Mouse (Mus musculus): ENCODE results near the gene S100a2.
A peak's percentile ranks its signal among the peaks of the same experiment; 100 is the strongest.

S100a2 gene

DNA sequence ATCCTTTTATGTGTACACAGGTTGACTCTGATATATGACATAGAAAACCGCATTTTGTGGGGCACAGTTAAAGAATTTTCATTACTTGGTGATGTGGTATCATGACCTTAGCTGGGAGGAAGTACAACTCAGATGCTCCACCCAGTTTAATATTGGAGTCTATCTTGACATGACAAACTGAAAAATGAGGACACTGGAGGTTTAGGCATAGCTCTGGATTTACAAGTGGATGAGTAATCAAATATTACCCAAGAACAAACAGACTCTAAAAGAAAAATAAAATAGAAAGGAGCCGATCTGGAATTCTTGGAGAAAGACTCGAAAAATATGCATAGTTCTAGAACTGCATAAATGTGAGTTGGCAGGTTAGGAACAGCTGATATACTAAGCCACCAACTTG, 14.7 kb upstream of the S100a2 start:
- TF ChIP-seq POU5F1 (IDR thresholded peaks at IDR 0.05; ENCODE audit: borderline replicate concordance, low read length) (no peak), NANOG (IDR thresholded peaks at IDR 0.05; ENCODE audit: borderline replicate concordance, low read length) (no peak), CTCF (conservative IDR thresholded peaks at IDR 0.05; ENCODE audit: low read length) (no peak)
- Histone ChIP-seq H3K36me3 (ENCODE audit: insufficient read depth, low read length) (no peaks in the 10 kb centered on the region), H3K27me3 (ENCODE audit: insufficient read depth, low read length) (0 out of 2 replicates have a peak, but pooled peaks cover 1% of the 10 kb centered on the region), H3K9me3 (ENCODE audit: low read length) (no peaks in the 10 kb centered on the region), H3K4me3 (replicated peaks; ENCODE audit: low read length) (no peak overlapping the region), H3K4me1 (replicated peaks; ENCODE audit: low read depth, low read length) (no peaks in the 10 kb centered on the region)

DNA sequence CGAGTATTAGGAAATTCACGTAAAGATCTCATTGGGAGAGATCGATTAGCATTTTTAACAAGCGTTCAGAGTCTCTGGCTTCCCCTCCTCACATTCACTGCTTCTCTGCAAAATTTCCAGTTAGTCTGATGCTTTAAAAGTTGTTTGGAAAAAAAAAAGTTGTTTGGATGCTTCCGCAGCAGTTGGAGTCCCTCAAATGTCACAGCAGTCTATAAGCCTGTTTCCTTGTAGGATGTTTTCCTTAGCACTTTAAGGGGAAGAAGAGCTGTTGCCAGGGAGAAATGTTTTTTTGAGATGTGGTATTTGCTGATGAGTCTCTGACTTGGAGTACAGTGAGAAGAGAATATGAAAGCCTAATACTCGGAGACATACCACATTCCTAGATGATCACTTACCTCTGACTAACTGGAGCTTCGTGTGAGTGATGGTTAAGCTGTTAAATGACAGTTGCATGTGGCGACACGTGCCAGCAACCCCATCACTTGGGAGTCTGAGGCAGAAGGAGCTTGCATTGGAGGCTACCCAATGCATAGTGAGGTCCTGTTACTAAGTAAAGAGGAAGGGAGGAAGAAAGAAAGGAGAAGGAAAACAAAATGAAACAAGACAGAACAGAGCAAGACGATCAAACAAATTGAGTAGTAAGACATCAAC, 13.6 kb upstream of the S100a2 start:
- no peak for TF ChIP-seq CTCF (conservative IDR thresholded peaks at IDR 0.05; ENCODE audit: low read length)
- no peak for TF ChIP-seq POU5F1 (IDR thresholded peaks at IDR 0.05; ENCODE audit: borderline replicate concordance, low read length)
- no peak for TF ChIP-seq NANOG (IDR thresholded peaks at IDR 0.05; ENCODE audit: borderline replicate concordance, low read length)
- Histone ChIP-seq H3K36me3 (ENCODE audit: insufficient read depth, low read length) (no peaks in the 10 kb centered on the region), H3K27me3 (ENCODE audit: insufficient read depth, low read length) (0 out of 2 replicates have a peak, but pooled peaks cover 1% of the 10 kb centered on the region), H3K4me3 (replicated peaks; ENCODE audit: low read length) (no peak overlapping the region), H3K4me1 (replicated peaks; ENCODE audit: low read depth, low read length) (no peaks in the 10 kb centered on the region), H3K9me3 (ENCODE audit: low read length) (no peaks in the 10 kb centered on the region)

DNA sequence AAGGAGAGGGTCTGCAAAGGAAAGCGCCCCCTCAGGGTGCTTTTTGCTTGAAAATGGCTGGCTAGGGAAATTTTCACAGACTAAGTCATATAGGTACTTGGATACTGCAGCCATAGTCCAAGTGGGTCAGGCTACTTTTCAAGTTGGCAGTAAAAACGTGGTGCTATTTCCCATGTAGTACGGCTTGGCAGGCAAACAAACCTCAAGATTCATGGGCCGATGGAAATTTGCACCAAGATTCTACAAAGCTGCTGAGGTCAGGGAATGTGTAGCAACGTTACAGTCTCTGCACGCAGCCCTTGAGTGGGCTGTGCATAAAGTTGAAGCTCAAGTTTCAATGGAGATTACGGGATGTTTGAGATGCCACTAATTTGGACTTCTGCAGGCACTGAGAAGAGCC, 10.6 kb upstream of the S100a2 start:
- Histone ChIP-seq H3K9me3 (ENCODE audit: low read length) (no peaks in the 10 kb centered on the region), H3K36me3 (ENCODE audit: insufficient read depth, low read length) (no peaks in the 10 kb centered on the region), H3K4me1 (replicated peaks; ENCODE audit: low read depth, low read length) (peaks cover 10% of the 10 kb centered on the region; the same call in 1 of the 2 replicates), H3K4me3 (replicated peaks; ENCODE audit: low read length) (no peak overlapping the region), H3K27me3 (ENCODE audit: insufficient read depth, low read length) (peaks cover 6% of the 10 kb centered on the region; the same call in 1 of the 2 replicates)
- TF ChIP-seq NANOG (IDR thresholded peaks at IDR 0.05; ENCODE audit: borderline replicate concordance, low read length) (no peak), POU5F1 (IDR thresholded peaks at IDR 0.05; ENCODE audit: borderline replicate concordance, low read length) (no peak), CTCF (conservative IDR thresholded peaks at IDR 0.05; ENCODE audit: low read length) (no peak)

DNA sequence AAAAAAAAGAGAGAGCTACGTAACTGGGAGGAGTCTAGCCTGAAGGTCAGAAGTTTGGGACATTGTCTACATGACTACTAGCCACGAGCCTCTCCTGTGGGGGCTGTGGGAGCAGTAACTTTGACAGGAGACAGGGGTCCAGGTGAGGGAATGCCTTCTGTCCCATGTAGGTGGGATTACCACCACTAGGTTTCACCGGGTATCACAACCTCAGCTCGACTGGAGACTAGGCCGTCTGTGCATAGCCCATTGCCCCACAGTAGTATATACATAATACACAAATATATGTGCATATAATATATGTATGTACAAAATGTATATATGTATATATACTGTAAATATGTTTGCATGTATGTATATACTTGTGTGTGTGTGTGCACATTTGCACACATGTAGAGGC, 8.9 kb upstream of the S100a2 start:
- H3K4me3 ChIP-seq (replicated peaks; ENCODE audit: low read length): no peak overlapping the region
- H3K36me3 ChIP-seq (ENCODE audit: insufficient read depth, low read length): no peaks in the 10 kb centered on the region
- no peaks in the 10 kb centered on the region for H3K9me3 ChIP-seq (ENCODE audit: low read length)
- H3K27me3 ChIP-seq (ENCODE audit: insufficient read depth, low read length): peaks cover 10% of the 10 kb centered on the region; the same call in 1 of the 2 replicates
- peaks cover 20% of the 10 kb centered on the region for H3K4me1 ChIP-seq (replicated peaks; ENCODE audit: low read depth, low read length)
- TF ChIP-seq POU5F1 (IDR thresholded peaks at IDR 0.05; ENCODE audit: borderline replicate concordance, low read length): no peak
- TF ChIP-seq NANOG (IDR thresholded peaks at IDR 0.05; ENCODE audit: borderline replicate concordance, low read length): no peak
- no peak for TF ChIP-seq CTCF (conservative IDR thresholded peaks at IDR 0.05; ENCODE audit: low read length)

DNA sequence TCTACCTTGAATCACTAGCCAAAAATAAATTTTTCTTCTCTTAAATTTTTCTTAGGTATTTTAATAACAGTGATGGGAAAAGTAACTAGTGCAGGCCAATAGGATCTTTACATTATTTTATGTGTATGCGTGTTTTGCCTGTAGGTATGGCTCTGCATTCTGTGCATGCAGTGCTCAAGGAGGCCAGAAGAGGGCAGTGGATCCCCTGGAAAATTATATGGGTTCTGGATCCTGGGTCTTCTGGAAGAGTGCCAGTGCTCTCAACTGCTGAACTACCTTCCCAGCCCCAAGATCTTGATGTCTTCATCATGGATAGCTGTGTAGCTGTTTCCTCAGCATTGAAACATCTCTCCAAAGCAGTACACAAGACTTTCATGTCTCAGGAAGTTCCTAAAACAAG, 7.9 kb upstream of the S100a2 start:
- TF ChIP-seq POU5F1 (IDR thresholded peaks at IDR 0.05; ENCODE audit: borderline replicate concordance, low read length) (no peak), CTCF (conservative IDR thresholded peaks at IDR 0.05; ENCODE audit: low read length) (peak; percentile 85)
- Histone ChIP-seq H3K27me3 (ENCODE audit: insufficient read depth, low read length) (peaks cover 12% of the 10 kb centered on the region; the same call in 1 of the 2 replicates), H3K4me1 (replicated peaks; ENCODE audit: low read depth, low read length) (peaks cover 30% of the 10 kb centered on the region), H3K36me3 (ENCODE audit: insufficient read depth, low read length) (no peaks in the 10 kb centered on the region), H3K9me3 (ENCODE audit: low read length) (no peaks in the 10 kb centered on the region), H3K4me3 (replicated peaks; ENCODE audit: low read length) (no peak overlapping the region)

DNA sequence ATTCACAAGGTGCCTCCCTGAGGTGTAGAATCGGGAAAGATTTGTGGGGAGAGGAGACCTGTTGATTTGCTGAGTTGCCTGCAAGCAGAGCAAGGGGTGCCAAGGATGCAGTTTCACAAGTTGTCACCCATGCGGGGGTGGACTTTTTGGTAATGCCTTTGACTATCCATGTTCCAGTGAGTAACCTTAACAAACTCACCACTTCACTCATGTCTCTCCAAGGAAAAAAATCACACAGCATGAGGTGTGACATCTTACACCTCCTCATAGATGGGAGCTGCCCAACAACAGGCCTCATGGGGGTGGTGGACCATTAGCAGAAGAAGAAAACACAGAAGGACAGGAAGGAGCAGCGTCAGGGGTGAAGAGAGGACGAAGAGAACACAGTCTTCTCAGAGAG, 7.5 kb upstream of the S100a2 start:
- no peak for TF ChIP-seq CTCF (conservative IDR thresholded peaks at IDR 0.05; ENCODE audit: low read length)
- TF ChIP-seq POU5F1 (IDR thresholded peaks at IDR 0.05; ENCODE audit: borderline replicate concordance, low read length): no peak
- TF ChIP-seq NANOG (IDR thresholded peaks at IDR 0.05; ENCODE audit: borderline replicate concordance, low read length): no peak
- Histone ChIP-seq H3K9me3 (ENCODE audit: low read length) (no peaks in the 10 kb centered on the region), H3K27me3 (ENCODE audit: insufficient read depth, low read length) (peaks cover 12% of the 10 kb centered on the region; the same call in 1 of the 2 replicates), H3K4me1 (replicated peaks; ENCODE audit: low read depth, low read length) (peaks cover 34% of the 10 kb centered on the region), H3K4me3 (replicated peaks; ENCODE audit: low read length) (no peak overlapping the region), H3K36me3 (ENCODE audit: insufficient read depth, low read length) (no peaks in the 10 kb centered on the region)

DNA sequence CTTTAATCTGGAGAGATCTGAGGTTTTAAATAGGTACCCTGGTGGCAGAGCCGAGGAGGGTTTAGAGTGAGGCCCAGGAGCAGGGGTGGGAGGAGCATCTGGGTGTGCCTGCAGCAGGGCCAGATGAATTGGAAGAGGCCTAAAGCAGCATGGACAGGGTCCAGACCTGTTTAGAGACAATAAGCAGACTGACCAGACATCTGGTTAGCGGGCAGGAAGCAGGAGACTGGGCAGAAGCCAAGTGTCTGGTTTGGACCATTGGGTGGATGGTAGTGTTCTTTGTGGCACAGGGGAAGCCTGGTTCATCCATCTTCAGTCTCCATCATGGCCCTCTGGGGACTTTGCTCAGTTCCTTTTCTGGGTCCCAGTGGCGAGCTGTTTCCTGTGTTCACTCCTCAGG, 6.2 kb upstream of the S100a2 start:
- TF ChIP-seq CTCF (conservative IDR thresholded peaks at IDR 0.05; ENCODE audit: low read length) (no peak), NANOG (IDR thresholded peaks at IDR 0.05; ENCODE audit: borderline replicate concordance, low read length) (no peak), POU5F1 (IDR thresholded peaks at IDR 0.05; ENCODE audit: borderline replicate concordance, low read length) (no peak)
- Histone ChIP-seq H3K27me3 (ENCODE audit: insufficient read depth, low read length) (peaks cover 12% of the 10 kb centered on the region; the same call in 1 of the 2 replicates), H3K36me3 (ENCODE audit: insufficient read depth, low read length) (no peaks in the 10 kb centered on the region), H3K4me1 (replicated peaks; ENCODE audit: low read depth, low read length) (peaks cover 43% of the 10 kb centered on the region), H3K9me3 (ENCODE audit: low read length) (no peaks in the 10 kb centered on the region), H3K4me3 (replicated peaks; ENCODE audit: low read length) (no peak overlapping the region)

DNA sequence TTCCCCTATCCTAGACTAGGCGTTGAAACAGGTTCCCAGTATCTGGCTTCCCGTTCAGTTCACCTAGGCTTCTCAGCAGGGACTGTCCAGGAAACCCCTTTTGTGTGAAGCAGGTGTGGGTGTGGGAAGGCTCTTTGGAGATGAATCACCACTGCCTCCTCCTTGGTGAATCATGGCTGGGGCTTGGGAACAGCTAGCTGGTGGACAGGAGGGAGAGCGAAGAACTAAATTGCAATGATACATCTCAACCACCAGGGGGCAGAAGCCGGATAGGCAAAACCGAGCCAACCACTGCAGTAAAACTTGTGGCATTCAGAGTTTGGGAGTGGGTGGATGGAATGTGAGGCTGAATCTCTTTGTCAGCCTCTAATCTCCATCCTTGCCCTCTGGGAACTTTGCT, 4.5 kb upstream of the S100a2 start:
- Histone ChIP-seq H3K36me3 (ENCODE audit: insufficient read depth, low read length) (no peaks in the 10 kb centered on the region), H3K4me3 (replicated peaks; ENCODE audit: low read length) (no peak overlapping the region), H3K27me3 (ENCODE audit: insufficient read depth, low read length) (peaks cover 12% of the 10 kb centered on the region; the same call in 1 of the 2 replicates), H3K4me1 (replicated peaks; ENCODE audit: low read depth, low read length) (peaks cover 57% of the 10 kb centered on the region), H3K9me3 (ENCODE audit: low read length) (no peaks in the 10 kb centered on the region)
- TF ChIP-seq CTCF (conservative IDR thresholded peaks at IDR 0.05; ENCODE audit: low read length): peak; percentile 85
- TF ChIP-seq POU5F1 (IDR thresholded peaks at IDR 0.05; ENCODE audit: borderline replicate concordance, low read length): no peak

All from E14TG2a.4 (cell line).